11 mouse cellular contexts compared by ENCODE assay signal in the genomic region with DNA sequence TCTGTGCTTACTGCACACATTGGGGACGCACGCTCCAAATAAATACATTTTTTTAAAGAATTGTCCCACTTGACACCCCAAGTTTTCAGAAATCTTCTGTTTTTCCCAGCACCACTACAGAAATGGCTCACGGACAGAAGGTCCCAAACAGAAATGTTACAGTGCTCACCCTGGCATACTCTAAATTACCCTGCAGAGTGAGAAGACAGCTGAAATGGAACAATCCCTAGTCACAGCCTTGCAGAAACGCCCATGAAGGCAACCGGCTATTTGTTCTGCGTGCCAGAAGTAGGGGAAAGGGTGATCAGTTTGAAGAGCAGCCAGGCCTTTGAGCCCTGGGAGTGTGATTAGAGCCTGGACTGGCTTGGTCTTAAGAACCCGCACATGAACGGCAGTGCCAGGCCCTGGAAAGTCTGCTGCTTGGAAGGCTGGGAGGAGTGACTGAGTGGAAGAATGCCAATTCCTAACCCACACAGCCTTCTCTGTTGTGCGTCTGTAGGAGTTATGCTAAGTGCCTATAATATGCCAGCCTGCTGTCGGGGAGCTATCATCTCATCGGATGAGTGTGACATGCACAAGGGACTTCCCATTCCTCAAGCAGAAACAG. TPM values are rescaled to one million over a fixed set of nuclear protein-coding genes. Genes with fewer than 3 reads are reported as not detected.
DNase-seq lines count a peak whose midpoint lies in the region; ATAC-seq and TF ChIP-seq lines count a peak whose summit lies in the region.
"Had no signal": no experiment of that assay in that cellular context is flagged by ENCODE, and none has a peak within 500 bp of the region (broad histone marks: within the 10 kb centered on the region; RNA-seq: fewer than 3 reads in every experiment).

No protein-coding gene starts in this region.

- no peak for TF ChIP-seq POLR2A in brain, embryonic 14.5 days (IDR thresholded peaks at IDR 0.05; ENCODE audit: borderline replicate concordance, extremely low read depth, insufficient read depth, insufficient read length, poor library complexity, severe bottlenecking)

- no peaks in the 10 kb centered on the region for H3K36me3 ChIP-seq in hindbrain, embryonic 15.5 days
- no peaks in the 10 kb centered on the region for H3K36me3 ChIP-seq in hindbrain, embryonic 13.5 days
- H3K36me3 ChIP-seq in heart, embryonic 11.5 days (ENCODE audit: control insufficient read depth, insufficient read depth, low read length): no peaks in the 10 kb centered on the region

- H3K4me2 ChIP-seq in hindbrain, embryonic 15.5 days: no peak overlapping the region
- no peak overlapping the region for H3K4me2 ChIP-seq in hindbrain, embryonic 13.5 days
- no peak overlapping the region for H3K4me2 ChIP-seq in heart, embryonic 11.5 days

- no peaks in the 10 kb centered on the region for H3K4me1 ChIP-seq in hindbrain, embryonic 15.5 days (replicated peaks)
- H3K4me1 ChIP-seq in hindbrain, embryonic 13.5 days (replicated peaks): no peaks in the 10 kb centered on the region
- peaks cover 3% of the 10 kb centered on the region; the same call in 1 of the 2 replicates for H3K4me1 ChIP-seq in heart, embryonic 11.5 days (ENCODE audit: control insufficient read depth, insufficient read depth, low read length)

- 0 out of 2 replicates have a peak, but pooled peaks have one; percentile 51 for ATAC-seq in hindbrain, embryonic 15.5 days (ENCODE audit: low FRiP score, low read depth)
- ATAC-seq in hindbrain, embryonic 13.5 days (ENCODE audit: low FRiP score): no peak
- ATAC-seq in heart, embryonic 11.5 days (replicated peaks; ENCODE audit: insufficient number of reproducible peaks, low FRiP score, low TSS enrichment): no peak
- ATAC-seq: Patski had no signal

- 68% methylated on average over 11 of the region's 11 CpGs for WGBS in hindbrain, embryonic 15.5 days
- WGBS in hindbrain, embryonic 13.5 days: 76% methylated on average over 11 of the region's 11 CpGs
- 66% methylated on average over 11 of the region's 11 CpGs for WGBS in heart, embryonic 11.5 days (ENCODE audit: insufficient replicate concordance)

- intact Hi-C loops in left cerebral cortex, postnatal 4 days (cut with DNase I): no loop called here

- H3K9ac ChIP-seq in hindbrain, embryonic 15.5 days: no peak overlapping the region
- H3K9ac ChIP-seq in hindbrain, embryonic 13.5 days: no peak overlapping the region
- no peak overlapping the region for H3K9ac ChIP-seq in heart, embryonic 11.5 days (ENCODE audit: low read depth, low read length)

- no peaks in the 10 kb centered on the region for H3K27me3 ChIP-seq in hindbrain, embryonic 15.5 days
- no peaks in the 10 kb centered on the region for H3K27me3 ChIP-seq in hindbrain, embryonic 13.5 days
- H3K27me3 ChIP-seq in heart, embryonic 11.5 days (ENCODE audit: control insufficient read depth, insufficient read depth, low read length): no peaks in the 10 kb centered on the region
- H3K27me3 ChIP-seq: Patski had no signal

- no peaks in the 10 kb centered on the region for H3K9me3 ChIP-seq in hindbrain, embryonic 15.5 days
- H3K9me3 ChIP-seq in hindbrain, embryonic 13.5 days: no peaks in the 10 kb centered on the region
- no peaks in the 10 kb centered on the region for H3K9me3 ChIP-seq in heart, embryonic 11.5 days (replicated peaks; ENCODE audit: control insufficient read depth, low read length)

- TF ChIP-seq CTCF in brain, embryonic 14.5 days (IDR thresholded peaks at IDR 0.05; ENCODE audit: borderline replicate concordance, extremely low read depth, insufficient read depth, insufficient read length): no peak

- no peak overlapping the region for H3K27ac ChIP-seq in hindbrain, embryonic 15.5 days (replicated peaks)
- H3K27ac ChIP-seq in hindbrain, embryonic 13.5 days: no peak overlapping the region
- no peak overlapping the region for H3K27ac ChIP-seq in heart, embryonic 11.5 days (ENCODE audit: low read depth, low read length)
- H3K27ac ChIP-seq: macrophage had no signal

- DNase-seq in brain, embryonic 14.5 days (ENCODE audit: low read depth): peak; percentile 93
- DNase-seq in frontal cortex, postnatal 36 days (ENCODE audit: low spot score in 2 of 2): peak; percentile 68 to 87
- peak; percentile 56 for DNase-seq in left cerebral cortex, postnatal 4 days
- DNase-seq in retina, embryonic 14.5 days (ENCODE audit: low spot score): no peak
- DNase-seq in cerebellum, adult 9-11 months: no peak

- H3K4me3 ChIP-seq in hindbrain, embryonic 15.5 days: no peak overlapping the region
- no peak overlapping the region for H3K4me3 ChIP-seq in hindbrain, embryonic 13.5 days
- no peak overlapping the region for H3K4me3 ChIP-seq in heart, embryonic 11.5 days (ENCODE audit: low read depth, low read length)
- H3K4me3 ChIP-seq: erythroblast, embryonic 14.5 days had no signal

RNA-seq across cellular contexts. Expression of a gene that starts 22.2 kb away (rescaled TPM):
- polyA plus RNA-seq in hindbrain, embryonic 15.5 days (2015; fragmentation: Nextera tagmentation; extraction: Ambion mirVana): 38.9 and 42.5 TPM in 2 replicates
- 40.1 and 45.7 TPM in 2 replicates for polyA plus RNA-seq in hindbrain, embryonic 13.5 days (2015; fragmentation: Nextera tagmentation; extraction: Ambion mirVana)
- polyA plus RNA-seq in brain, embryonic 14.5 days (2012; rRNA removed): 22.4 and 29.1 TPM in 2 replicates
- total RNA-seq in left cerebral cortex, postnatal 4 days (2021): 10 to 100 TPM; 15.2 to 16.0 TPM
- polyA plus RNA-seq in heart, embryonic 11.5 days (2014; fragmentation: Nextera tagmentation; extraction: Ambion mirVana): 82.5 and 84.3 TPM in 2 replicates

Comparison
In these comparisons a context has a peak if more than half of its experiments do, and no peak if none do; other contexts are left out.
1. DNase-seq: peak in brain, embryonic 14.5 days (single experiment), frontal cortex, postnatal 36 days (2 of 2) and left cerebral cortex, postnatal 4 days (single experiment); none in retina, embryonic 14.5 days (single experiment) and cerebellum, adult 9-11 months (single experiment).